Comparison of ENCODE assay signal across 24 mouse cellular contexts in the genomic region with DNA sequence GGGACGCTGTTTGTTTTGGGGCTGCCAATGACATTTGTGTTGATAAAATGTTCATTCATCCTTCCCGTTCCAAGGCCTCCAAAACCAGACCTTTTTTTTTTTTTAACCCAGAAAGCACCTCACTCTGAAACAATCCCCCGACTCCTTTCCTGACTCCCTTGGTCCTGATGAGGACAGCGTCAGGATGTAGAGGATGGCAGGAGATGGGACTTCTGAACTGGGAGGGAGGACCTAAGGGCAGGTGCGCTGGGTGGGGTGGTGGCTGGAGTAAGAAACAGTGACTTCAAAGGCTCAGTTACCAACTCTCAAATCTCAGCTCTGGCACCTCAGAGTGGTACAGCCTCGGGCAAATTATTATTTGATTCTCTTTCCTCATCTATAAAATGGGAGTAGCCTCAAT. TPM values are rescaled to one million over a fixed set of nuclear protein-coding genes. Genes with fewer than 3 reads are reported as not detected.
DNase-seq lines count a peak whose midpoint lies in the region; ATAC-seq and TF ChIP-seq lines count a peak whose summit lies in the region.
"Had no signal": no experiment of that assay in that cellular context is flagged by ENCODE, and none has a peak within 500 bp of the region (broad histone marks: within the 10 kb centered on the region; RNA-seq: fewer than 3 reads in every experiment).

No protein-coding gene starts in this region.

- TF ChIP-seq CTCF in liver, postnatal 0 days (IDR thresholded peaks at IDR 0.05; ENCODE audit: low read depth): no peak
- TF ChIP-seq CTCF in small intestine, adult 2 months (IDR thresholded peaks at IDR 0.05; ENCODE audit: extremely low read depth, insufficient read length, insufficient replicate concordance, low read depth, low read length): no peak

- no peak for ATAC-seq in liver, postnatal 0 days
- ATAC-seq in liver, embryonic 12.5 days: no peak
- no peak for ATAC-seq in neural tube, embryonic 15.5 days (ENCODE audit: low FRiP score)
- ATAC-seq in intestine, embryonic 15.5 days: peak; percentile 64
- ATAC-seq: activated CD4-positive, CD25-positive, alpha-beta regulatory T cell, adult 4 months; forebrain, embryonic 16.5 days; inflammation-experienced regulatory T-cells, adult 6 months; midbrain, embryonic 15.5 days had no signal

- H3K36me3 ChIP-seq in liver, postnatal 0 days (replicated peaks; ENCODE audit: insufficient read depth, low read length): no peaks in the 10 kb centered on the region; the same call in 1 of the 2 replicates
- H3K36me3 ChIP-seq in liver, embryonic 12.5 days: no peaks in the 10 kb centered on the region
- no peaks in the 10 kb centered on the region for H3K36me3 ChIP-seq in neural tube, embryonic 15.5 days
- H3K36me3 ChIP-seq in intestine, embryonic 15.5 days: no peaks in the 10 kb centered on the region
- peaks cover 2% of the 10 kb centered on the region; the same call in 1 of the 2 replicates for H3K36me3 ChIP-seq in small intestine, adult 2 months (ENCODE audit: control insufficient read depth, insufficient read depth, low read length)
- H3K36me3 ChIP-seq: heart, embryonic 13.5 days; midbrain, embryonic 10.5 days; midbrain, embryonic 15.5 days had no signal

- no peak for TF ChIP-seq POLR2A in small intestine, adult 2 months (IDR thresholded peaks at IDR 0.05; ENCODE audit: low read depth, low read length)

- no peak for TF ChIP-seq EP300 in liver, postnatal 0 days (IDR thresholded peaks at IDR 0.05; ENCODE audit: low read depth)

- no peaks in the 10 kb centered on the region for H3K9me3 ChIP-seq in liver, postnatal 0 days (ENCODE audit: low read length)
- no peaks in the 10 kb centered on the region for H3K9me3 ChIP-seq in liver, embryonic 12.5 days (replicated peaks)
- H3K9me3 ChIP-seq in neural tube, embryonic 15.5 days (replicated peaks): no peaks in the 10 kb centered on the region
- H3K9me3 ChIP-seq in intestine, embryonic 15.5 days: no peaks in the 10 kb centered on the region
- H3K9me3 ChIP-seq: heart, embryonic 13.5 days; midbrain, embryonic 10.5 days; midbrain, embryonic 15.5 days had no signal

- DNase-seq in liver, postnatal 0 days: no peak
- DNase-seq in neural tube, embryonic 10.5 days (ENCODE audit: extremely low spot score, low spot score): no peak
- DNase-seq in thymus, postnatal 0 days (ENCODE audit: low spot score): no peak
- DNase-seq: B cell, adult 2 months; cerebellum, adult 2 months; kidney, postnatal 10 days; liver; right cerebral cortex, adult 18-20 months; thymus, adult 18-20 months; thymus, postnatal 4 days had no signal

- H3K4me3 ChIP-seq in liver, postnatal 0 days (ENCODE audit: low read depth, low read length): no peak overlapping the region
- H3K4me3 ChIP-seq in liver, embryonic 12.5 days: no peak overlapping the region
- H3K4me3 ChIP-seq in neural tube, embryonic 15.5 days (replicated peaks): no peak overlapping the region
- H3K4me3 ChIP-seq in intestine, embryonic 15.5 days (replicated peaks): no peak overlapping the region
- H3K4me3 ChIP-seq in small intestine, adult 2 months (ENCODE audit: low read depth, low read length): no peak overlapping the region
- H3K4me3 ChIP-seq: erythroblast, embryonic 14.5 days; heart, embryonic 13.5 days; midbrain, embryonic 10.5 days; midbrain, embryonic 15.5 days had no signal

- WGBS in liver, postnatal 0 days (ENCODE audit: insufficient replicate concordance): 43% methylated on average over 6 of the region's 6 CpGs
- WGBS in liver, embryonic 12.5 days (ENCODE audit: insufficient replicate concordance): 54% methylated on average over 6 of the region's 6 CpGs
- 50% methylated on average over 6 of the region's 6 CpGs for WGBS in neural tube, embryonic 15.5 days
- WGBS in intestine, embryonic 15.5 days: 32% methylated on average over 6 of the region's 6 CpGs
- WGBS in small intestine, adult 2 months: 29% methylated on average over 6 of the region's 6 CpGs

- H3K27ac ChIP-seq in liver, postnatal 0 days (ENCODE audit: low read depth): peak overlapping the region; percentile 64
- H3K27ac ChIP-seq in liver, embryonic 12.5 days: no peak overlapping the region
- no peak overlapping the region for H3K27ac ChIP-seq in neural tube, embryonic 15.5 days (replicated peaks)
- no peak overlapping the region; the same call in 1 of the 2 replicates for H3K27ac ChIP-seq in intestine, embryonic 15.5 days
- H3K27ac ChIP-seq in small intestine, adult 2 months (ENCODE audit: insufficient read depth, low read depth, low read length): peak overlapping the region; percentile 55; the same call in 1 of the 2 replicates
- H3K27ac ChIP-seq: heart, embryonic 13.5 days; hindbrain, embryonic 14.5 days; midbrain, embryonic 10.5 days; midbrain, embryonic 15.5 days had no signal

- no peak overlapping the region for H3K9ac ChIP-seq in liver, postnatal 0 days (replicated peaks)
- no peak overlapping the region for H3K9ac ChIP-seq in liver, embryonic 12.5 days
- no peak overlapping the region for H3K9ac ChIP-seq in neural tube, embryonic 15.5 days (replicated peaks)
- H3K9ac ChIP-seq in intestine, embryonic 15.5 days: no peak overlapping the region
- H3K9ac ChIP-seq: heart, embryonic 13.5 days; hindbrain, embryonic 14.5 days; midbrain, embryonic 15.5 days had no signal

- H3K4me1 ChIP-seq in liver, postnatal 0 days (ENCODE audit: insufficient read depth): peaks cover 24% of the 10 kb centered on the region
- peaks cover 9% of the 10 kb centered on the region; the same call in 1 of the 2 replicates for H3K4me1 ChIP-seq in liver, embryonic 12.5 days
- H3K4me1 ChIP-seq in neural tube, embryonic 15.5 days: no peaks in the 10 kb centered on the region
- peaks cover 15% of the 10 kb centered on the region; the same call in 1 of the 2 replicates for H3K4me1 ChIP-seq in intestine, embryonic 15.5 days (replicated peaks)
- peaks cover 6% of the 10 kb centered on the region for H3K4me1 ChIP-seq in small intestine, adult 2 months (ENCODE audit: control insufficient read depth, insufficient read depth, insufficient read length, low read length)
- H3K4me1 ChIP-seq: midbrain, embryonic 15.5 days had no signal

- H3K4me2 ChIP-seq in liver, postnatal 0 days (ENCODE audit: low read depth, low read length): no peak overlapping the region
- no peak overlapping the region for H3K4me2 ChIP-seq in liver, embryonic 12.5 days
- H3K4me2 ChIP-seq in neural tube, embryonic 15.5 days: peak overlapping the region; percentile 23; the same call in 1 of the 2 replicates
- H3K4me2 ChIP-seq in intestine, embryonic 15.5 days (replicated peaks): no peak overlapping the region; the same call in 1 of the 2 replicates
- H3K4me2 ChIP-seq: heart, embryonic 13.5 days; hindbrain, embryonic 14.5 days; midbrain, embryonic 15.5 days had no signal

- H3K27me3 ChIP-seq in liver, postnatal 0 days (ENCODE audit: insufficient read depth, low read length): no peaks in the 10 kb centered on the region
- no peaks in the 10 kb centered on the region for H3K27me3 ChIP-seq in liver, embryonic 12.5 days (replicated peaks)
- no peaks in the 10 kb centered on the region for H3K27me3 ChIP-seq in neural tube, embryonic 15.5 days (replicated peaks)
- H3K27me3 ChIP-seq in intestine, embryonic 15.5 days (replicated peaks): no peaks in the 10 kb centered on the region
- no peaks in the 10 kb centered on the region for H3K27me3 ChIP-seq in small intestine, adult 2 months (ENCODE audit: control insufficient read depth, insufficient read depth, low read length)
- H3K27me3 ChIP-seq: heart, embryonic 13.5 days; midbrain, embryonic 15.5 days had no signal

RNA-seq across cellular contexts. Expression of a gene that starts 33.2 kb away (rescaled TPM):
- polyA plus RNA-seq in liver, postnatal 0 days (2015; fragmentation: Nextera tagmentation; extraction: Ambion mirVana): 4.9 and 5.4 TPM in 2 replicates
- 2.2 and 2.5 TPM in 2 replicates for polyA plus RNA-seq in liver, embryonic 12.5 days (2016; fragmentation: Nextera tagmentation; extraction: Ambion mirVana)
- polyA plus RNA-seq in neural tube, embryonic 15.5 days (2015; fragmentation: Nextera tagmentation; extraction: Ambion mirVana): 0.77 and 1.2 TPM in 2 replicates
- 9.3 and 11.2 TPM in 2 replicates for polyA plus RNA-seq in intestine, embryonic 15.5 days (2015; fragmentation: Nextera tagmentation; extraction: Ambion mirVana)
- 10.9 and 23.3 TPM in 2 replicates for polyA plus RNA-seq in small intestine, adult 2 months (2012; rRNA removed)
- polyA plus RNA-seq in thymus, postnatal 0 days (2015; fragmentation: Nextera tagmentation; extraction: Ambion mirVana): not detected in 2 replicates
- polyA plus RNA-seq: activated CD4-positive, CD25-positive, alpha-beta regulatory T cell, adult 4 months; embryonic facial prominence, embryonic 14.5 days; erythroblast, embryonic 14.5 days; forebrain, embryonic 11.5 days; inflammation-experienced regulatory T-cells, adult 6 months; midbrain, embryonic 10.5 days had no signal

RNA-seq across cellular contexts. Expression of a gene that starts 58.8 kb away (rescaled TPM):
- 11.3 and 12.5 TPM in 2 replicates for polyA plus RNA-seq in liver, postnatal 0 days (2015; fragmentation: Nextera tagmentation; extraction: Ambion mirVana)
- 24.3 and 27.4 TPM in 2 replicates for polyA plus RNA-seq in liver, embryonic 12.5 days (2016; fragmentation: Nextera tagmentation; extraction: Ambion mirVana)
- polyA plus RNA-seq in neural tube, embryonic 15.5 days (2015; fragmentation: Nextera tagmentation; extraction: Ambion mirVana): 21.6 and 23.9 TPM in 2 replicates
- 28.4 and 31.2 TPM in 2 replicates for polyA plus RNA-seq in intestine, embryonic 15.5 days (2015; fragmentation: Nextera tagmentation; extraction: Ambion mirVana)
- 0.30 and 0.95 TPM in 2 replicates for polyA plus RNA-seq in small intestine, adult 2 months (2012; rRNA removed)
- 51.0 and 51.2 TPM in 2 replicates for polyA plus RNA-seq in thymus, postnatal 0 days (2015; fragmentation: Nextera tagmentation; extraction: Ambion mirVana)

Comparison
In these comparisons a context has a peak if more than half of its experiments do, and no peak if none do; other contexts are left out.
1. H3K27ac ChIP-seq: peak in liver, postnatal 0 days (single experiment) and small intestine, adult 2 months (single experiment); none in liver, embryonic 12.5 days (single experiment), neural tube, embryonic 15.5 days (single experiment) and intestine, embryonic 15.5 days (single experiment).